In genomic region chr1:168908684-168909175, GRCm38 (mm10) we compare ENCODE assay signal across 14 mouse cellular contexts.
DNase-seq lines count a peak whose midpoint lies in the region; ATAC-seq lines count a peak whose summit lies in the region.
"Had no signal": no experiment of that assay in that cellular context is flagged by ENCODE, and none has a peak within 500 bp of the region (broad histone marks: within the 10 kb centered on the region; RNA-seq: fewer than 3 reads in every experiment).

No protein-coding gene starts in this region.

- H3K4me1 ChIP-seq in midbrain, embryonic 14.5 days (ENCODE audit: control insufficient read depth, insufficient read depth, low read length), result no peaks in the 10 kb centered on the region
- H3K4me1 ChIP-seq in midbrain, embryonic 11.5 days (ENCODE audit: control insufficient read depth, insufficient read depth, low read length), result no peaks in the 10 kb centered on the region
- peaks cover 17% of the 10 kb centered on the region for H3K4me1 ChIP-seq in forebrain, embryonic 15.5 days
- H3K4me1 ChIP-seq in midbrain, embryonic 15.5 days, result no peaks in the 10 kb centered on the region
- H3K4me1 ChIP-seq: embryonic facial prominence, embryonic 10.5 days; limb, embryonic 13.5 days had no signal

- peak; percentile 49 for DNase-seq in midbrain, embryonic 14.5 days
- no peak for DNase-seq in midbrain, embryonic 11.5 days (ENCODE audit: low spot score, missing footprints)
- no peak for DNase-seq in lung, adult 18-20 months
- DNase-seq in gastrocnemius, postnatal 10 days, result no peak
- no peak for DNase-seq in right cerebral cortex, adult 18-20 months
- DNase-seq: cerebellum, adult 9-10 months; heart, adult 18-20 months; kidney, postnatal 10 days; lung, postnatal 4 days had no signal

- H3K4me2 ChIP-seq in midbrain, embryonic 14.5 days (ENCODE audit: low read length), result no peak overlapping the region
- H3K4me2 ChIP-seq in midbrain, embryonic 11.5 days, result no peak overlapping the region
- H3K4me2 ChIP-seq in forebrain, embryonic 15.5 days (replicated peaks), result no peak overlapping the region
- no peak overlapping the region for H3K4me2 ChIP-seq in midbrain, embryonic 15.5 days
- H3K4me2 ChIP-seq: limb, embryonic 13.5 days had no signal

- WGBS in midbrain, embryonic 14.5 days, result 35% methylated on average over 4 of the region's 4 CpGs
- WGBS in midbrain, embryonic 11.5 days, result 39% methylated on average over 4 of the region's 4 CpGs
- 5% methylated on average over 4 of the region's 4 CpGs for WGBS in forebrain, embryonic 15.5 days
- WGBS in midbrain, embryonic 15.5 days, result 28% methylated on average over 4 of the region's 4 CpGs

- no peaks in the 10 kb centered on the region for H3K27me3 ChIP-seq in midbrain, embryonic 14.5 days (ENCODE audit: control insufficient read depth, insufficient read depth, low read length)
- no peaks in the 10 kb centered on the region for H3K27me3 ChIP-seq in midbrain, embryonic 11.5 days (ENCODE audit: control insufficient read depth, insufficient read depth, low read length)
- H3K27me3 ChIP-seq in forebrain, embryonic 15.5 days, result no peaks in the 10 kb centered on the region
- H3K27me3 ChIP-seq in midbrain, embryonic 15.5 days (replicated peaks), result no peaks in the 10 kb centered on the region
- H3K27me3 ChIP-seq: limb, embryonic 13.5 days had no signal

- no peaks in the 10 kb centered on the region for H3K36me3 ChIP-seq in midbrain, embryonic 14.5 days (ENCODE audit: control insufficient read depth, insufficient read depth, low read length)
- H3K36me3 ChIP-seq in midbrain, embryonic 11.5 days (ENCODE audit: control insufficient read depth, insufficient read depth, low read length), result no peaks in the 10 kb centered on the region
- no peaks in the 10 kb centered on the region for H3K36me3 ChIP-seq in forebrain, embryonic 15.5 days
- no peaks in the 10 kb centered on the region for H3K36me3 ChIP-seq in midbrain, embryonic 15.5 days (replicated peaks)
- H3K36me3 ChIP-seq: embryonic facial prominence, embryonic 10.5 days; limb, embryonic 13.5 days had no signal

- H3K4me3 ChIP-seq in midbrain, embryonic 14.5 days (replicated peaks; ENCODE audit: low read depth, low read length), result no peak overlapping the region
- no peak overlapping the region for H3K4me3 ChIP-seq in midbrain, embryonic 11.5 days (ENCODE audit: low read depth, low read length)
- H3K4me3 ChIP-seq in forebrain, embryonic 15.5 days, result no peak overlapping the region
- H3K4me3 ChIP-seq in midbrain, embryonic 15.5 days, result no peak overlapping the region
- H3K4me3 ChIP-seq: embryonic facial prominence, embryonic 10.5 days; erythroblast, embryonic 14.5 days; limb, embryonic 13.5 days had no signal

- 0 out of 2 replicates have a peak overlapping the region, but pooled peaks have one; percentile 2 for H3K27ac ChIP-seq in midbrain, embryonic 14.5 days (replicated peaks; ENCODE audit: low read depth, low read length)
- H3K27ac ChIP-seq in midbrain, embryonic 11.5 days (ENCODE audit: low read depth, low read length), result no peak overlapping the region
- H3K27ac ChIP-seq in forebrain, embryonic 15.5 days (replicated peaks), result peak overlapping the region; percentile 1
- H3K27ac ChIP-seq in midbrain, embryonic 15.5 days, result no peak overlapping the region
- H3K27ac ChIP-seq: embryonic facial prominence, embryonic 10.5 days; limb, embryonic 13.5 days had no signal

- no peaks in the 10 kb centered on the region for H3K9me3 ChIP-seq in midbrain, embryonic 14.5 days (ENCODE audit: control insufficient read depth, low read length)
- H3K9me3 ChIP-seq in midbrain, embryonic 11.5 days (ENCODE audit: control insufficient read depth, low read length), result no peaks in the 10 kb centered on the region
- no peaks in the 10 kb centered on the region for H3K9me3 ChIP-seq in forebrain, embryonic 15.5 days
- H3K9me3 ChIP-seq in midbrain, embryonic 15.5 days, result no peaks in the 10 kb centered on the region
- H3K9me3 ChIP-seq: embryonic facial prominence, embryonic 10.5 days; limb, embryonic 13.5 days had no signal

- no peak; the same call in 1 of the 2 replicates for ATAC-seq in midbrain, embryonic 14.5 days (ENCODE audit: low FRiP score, low TSS enrichment)
- no peak for ATAC-seq in midbrain, embryonic 11.5 days (ENCODE audit: low FRiP score)
- ATAC-seq in forebrain, embryonic 15.5 days (replicated peaks), result peak; percentile 95
- peak; percentile 50; the same call in 1 of the 2 replicates for ATAC-seq in midbrain, embryonic 15.5 days (replicated peaks)

- H3K9ac ChIP-seq in midbrain, embryonic 14.5 days (replicated peaks; ENCODE audit: low read length), result no peak overlapping the region
- H3K9ac ChIP-seq in midbrain, embryonic 11.5 days (ENCODE audit: low read length), result no peak overlapping the region
- H3K9ac ChIP-seq in forebrain, embryonic 15.5 days (replicated peaks), result no peak overlapping the region
- no peak overlapping the region for H3K9ac ChIP-seq in midbrain, embryonic 15.5 days
- H3K9ac ChIP-seq: limb, embryonic 13.5 days had no signal

Comparison
In these comparisons a context has a peak if more than half of its experiments do, and no peak if none do; other contexts are left out.
1. ATAC-seq: peak in forebrain, embryonic 15.5 days (single experiment) and midbrain, embryonic 15.5 days (single experiment); none in midbrain, embryonic 14.5 days (single experiment) and midbrain, embryonic 11.5 days (single experiment).
2. H3K27ac ChIP-seq: peak in midbrain, embryonic 14.5 days (single experiment) and forebrain, embryonic 15.5 days (single experiment); none in midbrain, embryonic 11.5 days (single experiment) and midbrain, embryonic 15.5 days (single experiment).